Mouse (Mus musculus) E14TG2a.4 (cell line): ENCODE results near the gene Zfp655.
"Not testable (repeated sequence)": the region's sequence is repeated elsewhere in the genome, so short reads cannot be mapped to it uniquely, and the experiment has no call there.

Source experiments
- H3K27me3 ChIP-seq: 2 replicates; pipeline ENCODE4 v1.6.1; 2014; ENCODE audit warnings: low read length, control low read depth; ENCODE audit not compliant: insufficient read depth
- H3K36me3 ChIP-seq: 2 replicates; pipeline ENCODE4 v1.6.1; 2014; ENCODE audit warnings: low read length, control low read depth; ENCODE audit not compliant: insufficient read depth
- H3K4me1 ChIP-seq: replicated peaks from 2 replicates; pipeline ENCODE4 v1.6.1; 2014; ENCODE audit warnings: low read depth, low read length, control low read depth
- H3K4me3 ChIP-seq: replicated peaks from 2 replicates; pipeline ENCODE4 v1.5.1; 2014; ENCODE audit warnings: mild to moderate bottlenecking, low read length
- H3K9me3 ChIP-seq: 2 replicates; pipeline ENCODE4 v1.6.1; 2014; ENCODE audit warnings: low read length, control low read depth
- CTCF ChIP-seq: conservative IDR thresholded peaks from 2 replicates; pipeline ENCODE4 v1.5.1; 2014; ENCODE audit warnings: low read length
- NANOG ChIP-seq: IDR thresholded peaks from 2 replicates; pipeline ENCODE4 v1.6.1; 2014; ENCODE audit warnings: borderline replicate concordance, low read length, mixed read lengths
- POU5F1 ChIP-seq: IDR thresholded peaks from 2 replicates; pipeline ENCODE4 v1.6.1; 2014; ENCODE audit warnings: low read length, borderline replicate concordance

Gene Zfp655

GRCm38 (mm10) chr5:145214679-145215078 is 16.8 kb upstream of the Zfp655 start:
- peak; percentile 55 for TF ChIP-seq CTCF
- no peak for TF ChIP-seq POU5F1
- TF ChIP-seq NANOG, result no peak
- H3K36me3 ChIP-seq, result peaks cover 60% of the 10 kb centered on the region
- no peaks in the 10 kb centered on the region for H3K27me3 ChIP-seq
- H3K4me1 ChIP-seq, result peaks cover 67% of the 10 kb centered on the region
- peak overlapping the region; percentile 41 for H3K4me3 ChIP-seq
- H3K9me3 ChIP-seq, result no peaks in the 10 kb centered on the region

DNA sequence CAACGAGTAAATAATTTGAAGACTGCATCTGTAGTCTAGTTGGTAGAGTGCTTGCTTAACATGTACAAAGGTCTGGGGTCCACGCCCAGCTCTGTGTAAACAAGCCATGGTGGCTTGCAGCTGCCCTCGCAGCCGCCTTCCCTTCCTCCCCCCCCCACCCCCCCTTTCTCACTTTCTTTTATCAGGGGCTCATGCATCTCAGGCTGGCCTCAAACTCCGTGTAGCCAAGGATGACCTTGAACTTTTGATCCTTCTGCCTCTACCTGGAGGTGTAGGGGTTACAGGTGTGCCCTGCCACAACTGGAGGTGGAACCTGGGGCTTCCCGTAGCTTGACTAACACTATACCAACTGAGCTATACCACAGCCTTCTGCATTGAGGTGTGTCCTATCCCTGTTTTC is 13.8 kb upstream of the Zfp655 start:
- Histone ChIP-seq H3K4me3 (peak overlapping the region; percentile 72), H3K4me1 (peaks cover 82% of the 10 kb centered on the region), H3K9me3 (no peaks in the 10 kb centered on the region), H3K36me3 (peaks cover 54% of the 10 kb centered on the region), H3K27me3 (no peaks in the 10 kb centered on the region)
- TF ChIP-seq POU5F1, result no peak
- TF ChIP-seq CTCF, result no peak
- no peak for TF ChIP-seq NANOG

DNA sequence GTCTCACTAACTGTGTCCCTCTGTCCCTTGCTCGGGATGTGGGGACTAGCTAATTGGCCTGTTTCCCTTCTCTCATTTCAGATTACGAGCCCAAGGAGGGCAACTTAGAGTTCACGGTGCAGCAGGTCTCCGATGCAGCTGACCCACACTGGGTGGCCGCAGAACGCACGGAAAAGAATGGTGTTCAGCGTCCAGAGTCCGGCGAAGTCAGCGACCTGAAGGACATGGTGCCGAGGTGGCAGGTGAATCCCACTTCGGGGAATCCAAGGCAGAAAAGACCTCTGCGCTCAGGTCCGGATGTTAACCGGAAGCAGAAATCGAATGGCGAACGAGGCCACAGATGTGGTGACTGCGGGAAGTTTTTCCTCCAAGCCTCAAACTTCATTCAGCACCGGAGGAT is 13.3 kb upstream of the Zfp655 start:
- TF ChIP-seq CTCF (no peak), NANOG (no peak), POU5F1 (no peak)
- H3K27me3 ChIP-seq, result no peaks in the 10 kb centered on the region
- no peaks in the 10 kb centered on the region for H3K9me3 ChIP-seq
- peaks cover 50% of the 10 kb centered on the region for H3K36me3 ChIP-seq
- H3K4me3 ChIP-seq, result peak overlapping the region; percentile 72
- H3K4me1 ChIP-seq, result peaks cover 86% of the 10 kb centered on the region

DNA sequence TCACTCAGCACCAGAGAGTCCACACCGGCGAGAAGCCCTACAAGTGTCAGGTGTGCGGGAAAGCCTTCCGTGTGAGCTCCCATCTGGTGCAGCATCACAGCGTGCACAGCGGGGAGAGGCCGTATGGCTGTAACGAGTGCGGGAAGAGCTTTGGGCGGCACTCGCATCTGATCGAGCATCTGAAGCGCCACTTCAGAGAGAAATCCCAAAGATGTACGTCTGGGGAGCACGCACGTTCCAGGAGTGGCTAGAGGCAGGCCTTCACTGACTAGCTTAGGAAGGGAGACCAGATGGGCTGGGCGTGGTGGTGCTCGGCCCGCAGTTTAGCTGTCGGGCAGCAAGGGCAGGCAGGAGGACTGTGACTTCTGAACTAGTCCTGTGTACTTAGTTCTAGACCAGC is 12.8 kb upstream of the Zfp655 start:
- peaks cover 45% of the 10 kb centered on the region for H3K36me3 ChIP-seq
- peaks cover 91% of the 10 kb centered on the region for H3K4me1 ChIP-seq
- H3K27me3 ChIP-seq, result no peaks in the 10 kb centered on the region
- peak overlapping the region; percentile 72 for H3K4me3 ChIP-seq
- no peak for TF ChIP-seq POU5F1
- TF ChIP-seq CTCF, result no peak
- no peak for TF ChIP-seq NANOG
- H3K9me3 ChIP-seq, result no peaks in the 10 kb centered on the region

DNA sequence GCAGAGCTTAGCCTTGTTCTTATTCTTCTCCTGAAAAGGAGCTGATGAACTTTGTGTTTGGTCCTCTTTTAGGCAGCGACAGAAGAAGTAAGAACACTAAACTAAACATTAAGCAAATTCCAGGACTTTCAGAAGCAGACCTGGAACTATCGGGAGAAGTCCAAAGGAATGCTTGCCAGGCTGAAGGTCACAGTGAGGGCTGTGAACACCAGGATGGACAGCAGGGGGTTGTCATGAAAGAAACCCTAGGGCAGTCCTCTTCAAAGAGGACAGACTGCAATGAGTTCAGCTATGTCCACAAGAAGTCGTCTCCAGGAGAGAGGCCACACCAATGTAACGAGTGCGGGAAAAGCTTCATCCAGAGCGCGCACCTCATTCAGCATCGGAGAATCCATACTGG is 11.5 kb upstream of the Zfp655 start:
- no peaks in the 10 kb centered on the region for H3K27me3 ChIP-seq
- H3K9me3 ChIP-seq, result no peaks in the 10 kb centered on the region

DNA sequence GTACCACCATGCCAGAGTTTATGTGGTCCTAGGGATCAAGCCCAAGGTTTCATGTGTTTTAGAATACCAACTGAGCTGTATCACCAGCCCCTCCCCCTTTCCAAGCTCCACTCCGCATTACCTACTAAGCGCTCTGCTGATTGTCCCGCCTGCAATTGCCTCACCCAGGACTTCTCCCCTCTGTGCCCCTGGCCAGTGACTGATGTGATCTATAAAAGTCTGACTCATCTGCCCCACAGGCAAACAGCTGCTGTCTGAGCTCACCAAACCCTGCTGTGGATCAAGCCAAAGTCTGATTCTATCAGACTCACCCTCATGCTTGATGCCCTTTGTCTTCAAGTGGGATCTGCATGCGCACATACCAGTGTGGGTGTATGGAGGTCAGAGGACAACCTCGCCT is 8.7 kb upstream of the Zfp655 start:
- TF ChIP-seq POU5F1, result no peak
- Histone ChIP-seq H3K4me3 (peak overlapping the region; percentile 35), H3K4me1 (peaks cover 58% of the 10 kb centered on the region), H3K9me3 (no peaks in the 10 kb centered on the region), H3K27me3 (no peaks in the 10 kb centered on the region), H3K36me3 (peaks cover 34% of the 10 kb centered on the region)

More for the DNA sequence above, 11.5 kb upstream of the Zfp655 start:
- peaks cover 43% of the 10 kb centered on the region for H3K36me3 ChIP-seq
- H3K4me3 ChIP-seq, result 0 out of 2 replicates have a peak overlapping the region, but pooled peaks have one; percentile 14
- peaks cover 81% of the 10 kb centered on the region for H3K4me1 ChIP-seq
- no peak for TF ChIP-seq POU5F1
- TF ChIP-seq NANOG, result no peak
- no peak for TF ChIP-seq CTCF

DNA sequence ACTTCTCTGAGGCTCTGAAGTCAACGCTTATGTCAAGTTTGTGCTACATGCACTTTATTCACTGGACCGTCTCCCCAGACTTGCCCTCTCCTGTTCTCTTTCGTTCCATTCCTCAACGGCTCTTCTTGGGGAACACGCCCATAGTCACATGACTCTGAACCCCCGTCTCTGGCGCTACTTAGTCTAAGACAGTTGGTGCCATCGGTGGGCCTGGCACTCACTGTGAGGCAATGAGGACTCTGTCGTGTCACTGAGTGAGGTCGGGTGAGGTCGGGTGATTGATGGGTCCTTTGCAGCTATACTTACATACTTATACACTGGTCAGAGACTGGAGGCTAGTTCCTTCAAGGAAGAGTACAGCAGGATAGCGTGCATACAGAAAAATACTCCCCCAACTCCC is 8.1 kb upstream of the Zfp655 start:
- Histone ChIP-seq H3K36me3 (peaks cover 31% of the 10 kb centered on the region), H3K4me1 (peaks cover 52% of the 10 kb centered on the region), H3K9me3 (no peaks in the 10 kb centered on the region), H3K27me3 (no peaks in the 10 kb centered on the region), H3K4me3 (peak overlapping the region; percentile 35)
- TF ChIP-seq NANOG (no peak), POU5F1 (no peak), CTCF (no peak)

DNA sequence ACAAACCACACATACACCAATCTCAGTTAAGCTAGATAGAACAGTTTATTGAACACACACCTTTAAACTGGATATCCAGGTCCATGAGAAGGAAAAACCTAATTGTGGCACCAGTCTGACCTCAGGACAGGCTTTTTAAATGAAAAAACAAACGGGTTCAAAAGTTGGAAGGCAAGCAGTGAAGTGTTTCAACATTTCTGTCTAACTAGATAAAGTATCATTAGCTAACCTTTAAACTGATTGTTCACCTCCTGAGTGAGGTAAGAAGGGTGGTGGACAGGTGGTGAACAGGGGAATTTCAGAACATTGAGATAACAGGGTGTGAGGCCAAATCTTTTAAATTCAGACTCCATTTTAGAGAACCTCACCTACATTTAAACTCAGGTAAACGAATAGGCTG is 5.1 kb upstream of the Zfp655 start:
- Histone ChIP-seq H3K27me3 (no peaks in the 10 kb centered on the region), H3K36me3 (peaks cover 7% of the 10 kb centered on the region), H3K4me1 (peaks cover 33% of the 10 kb centered on the region), H3K4me3 (no peak overlapping the region), H3K9me3 (no peaks in the 10 kb centered on the region)
- TF ChIP-seq CTCF, result no peak
- no peak for TF ChIP-seq NANOG

DNA sequence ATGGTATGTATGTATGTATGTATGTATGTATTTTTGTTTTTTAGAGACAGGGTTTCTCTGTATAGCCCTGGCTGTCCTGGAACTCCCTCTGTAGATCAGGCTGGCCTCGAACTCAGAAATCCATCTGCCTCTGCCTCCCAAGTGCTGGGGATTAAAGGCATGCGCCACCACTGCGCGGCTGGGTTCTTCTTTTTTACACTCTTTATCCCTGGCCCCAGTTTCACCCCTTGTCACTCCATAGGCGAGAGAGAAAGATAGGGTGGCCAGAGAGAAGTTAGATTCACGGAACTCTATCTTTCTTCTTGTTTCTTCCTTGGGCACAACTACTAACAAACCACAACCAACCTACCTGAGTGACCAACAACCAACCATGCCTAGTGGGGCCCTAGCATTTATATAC is 2.2 kb upstream of the Zfp655 start:
- not testable (repeated sequence) for H3K4me3 ChIP-seq, H3K9me3 ChIP-seq
- peaks cover 15% of the 10 kb centered on the region for H3K36me3 ChIP-seq

DNA sequence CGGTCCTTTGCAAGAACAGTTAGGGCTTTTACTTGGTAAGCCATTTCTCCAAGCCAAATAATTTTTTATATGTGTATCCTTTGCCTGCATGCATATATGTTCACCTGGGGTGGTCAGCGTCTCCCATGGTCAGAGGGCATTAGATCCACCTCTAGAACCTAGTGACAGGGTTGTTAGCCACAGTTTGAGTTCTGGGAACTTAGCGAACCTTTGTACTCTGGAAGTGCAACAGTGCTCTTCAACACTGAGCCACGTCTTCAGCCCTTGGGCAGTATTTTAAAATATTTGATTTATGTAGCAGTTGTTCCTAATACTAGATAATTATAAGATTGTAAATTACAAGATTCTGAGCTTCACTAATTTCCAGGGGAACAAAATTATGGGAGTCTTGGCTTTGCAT is 874 bp upstream of the Zfp655 start:
- H3K4me3 ChIP-seq, result peak overlapping the region; percentile 98
- peaks cover 29% of the 10 kb centered on the region for H3K36me3 ChIP-seq
- no peaks in the 10 kb centered on the region for H3K9me3 ChIP-seq
- TF ChIP-seq POU5F1 (no peak), NANOG (no peak), CTCF (no peak)
- peaks cover 40% of the 10 kb centered on the region for H3K4me1 ChIP-seq
- H3K27me3 ChIP-seq, result no peaks in the 10 kb centered on the region

More for the DNA sequence above, 2.2 kb upstream of the Zfp655 start:
- H3K27me3 ChIP-seq, result not testable (repeated sequence)
- H3K4me1 ChIP-seq, result peaks cover 29% of the 10 kb centered on the region
